Mouse (Mus musculus): ENCODE results near the gene Cd99l2.

GRCm38 (mm10) chrX:71525593-71526299, 33.1 kb upstream of the Cd99l2 start:
- TF ChIP-seq POLR2A (IDR thresholded peaks at IDR 0.05; ENCODE audit: low read depth, low read length): no peak
- no peak for TF ChIP-seq CTCF (IDR thresholded peaks at IDR 0.05; ENCODE audit: extremely low read depth, insufficient read length, insufficient replicate concordance, low read depth, low read length)
